Mouse (Mus musculus): ENCODE data around the gene Rabgap1. TPM values are rescaled to one million over a fixed set of nuclear protein-coding genes. Genes with fewer than 3 reads are reported as not detected.
A peak's percentile ranks its signal among the peaks of the same experiment; 100 is the strongest.

Gene Rabgap1
- polyA plus RNA-seq, 1 experiment = 10.3 TPM

DNA sequence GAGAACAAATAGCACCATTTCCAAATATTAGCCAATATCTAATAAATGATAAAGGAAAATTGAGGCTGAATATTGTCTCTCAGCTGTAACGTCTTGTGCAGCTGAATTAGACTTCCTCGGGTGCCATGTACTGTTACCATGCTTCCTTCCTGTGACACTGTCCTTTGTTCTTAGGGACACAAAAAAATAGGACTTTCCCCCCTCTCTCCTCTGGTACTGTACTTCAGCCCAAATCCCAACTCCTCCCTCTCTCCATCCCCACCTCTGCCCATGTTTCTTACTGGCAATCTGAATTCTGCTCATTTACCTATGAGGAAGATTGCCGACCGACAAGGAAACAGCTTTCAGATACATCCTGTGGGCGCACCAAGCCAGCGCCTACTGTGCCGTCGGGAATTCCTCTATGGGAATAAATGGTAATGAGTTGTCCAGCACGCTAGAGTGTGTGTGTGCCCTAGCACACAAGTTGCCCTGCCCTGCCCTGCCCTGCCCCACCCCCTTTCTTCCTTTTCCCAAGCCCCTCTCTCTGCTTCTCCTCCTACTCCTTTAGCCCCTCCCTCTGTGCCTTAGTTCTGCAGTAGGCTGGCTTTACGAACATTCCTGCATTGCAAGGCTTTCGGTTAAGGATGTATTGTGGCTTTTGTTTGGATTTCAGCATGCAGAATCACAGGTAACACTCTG is 73.1 kb downstream of the Rabgap1 start, which contains the start of gene Gpr21:
TSS of gene Gpr21 (plus strand) at position 303 of the 681 bp plus-strand sequence.
- Histone ChIP-seq H3K36me3 (ENCODE audit: control insufficient read depth, insufficient read depth, low read length) (no peaks in the 10 kb centered on the region; the same call in 1 of the 2 replicates), H3K27me3 (ENCODE audit: control insufficient read depth, insufficient read depth, low read length) (no peaks in the 10 kb centered on the region), H3K4me3 (ENCODE audit: control insufficient read depth, low read depth, low read length) (peak within 1 kb of the TSS; percentile 70), H3K27ac (ENCODE audit: control insufficient read depth, insufficient read depth, low read depth, low read length) (no peak within 1 kb of the TSS), H3K4me1 (ENCODE audit: control insufficient read depth, insufficient read depth, low read length) (no peaks in the 10 kb centered on the region)
- TF ChIP-seq CTCF (IDR thresholded peaks at IDR 0.05; ENCODE audit: control insufficient read depth, insufficient read depth, insufficient replicate concordance, low read depth, low read length) (no peak), POLR2A (IDR thresholded peaks at IDR 0.05; ENCODE audit: control insufficient read depth, low read depth, low read length) (no peak)

DNA sequence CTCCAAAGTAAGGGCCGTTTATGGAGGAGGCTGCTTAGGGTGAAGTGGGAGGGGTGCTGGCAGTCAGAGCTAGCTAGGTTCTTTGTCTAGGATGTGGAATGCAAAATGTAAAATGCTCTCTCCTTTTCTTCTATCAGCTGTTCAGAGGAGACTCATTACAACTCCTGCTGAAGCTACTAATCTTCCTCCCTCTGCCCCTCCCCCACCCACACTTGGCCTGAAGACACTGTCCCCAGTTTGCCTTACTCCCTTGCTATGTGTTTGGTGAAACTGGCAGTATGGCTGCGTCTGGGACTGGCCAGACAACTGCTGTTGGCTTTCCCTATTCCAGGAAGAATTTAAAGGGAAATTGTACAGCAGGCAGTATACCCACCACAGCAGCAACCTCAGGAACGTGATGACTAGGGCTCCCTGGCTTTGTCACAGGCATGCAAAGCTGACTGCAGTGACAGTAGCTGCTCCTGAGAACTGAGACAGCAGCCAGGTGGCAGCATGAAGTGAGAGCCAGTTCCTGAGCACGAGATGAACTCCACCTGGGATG is 73.9 kb downstream of the Rabgap1 start:
- Histone ChIP-seq H3K4me3 (ENCODE audit: control insufficient read depth, low read depth, low read length) (peak overlapping the region; percentile 70), H3K36me3 (ENCODE audit: control insufficient read depth, insufficient read depth, low read length) (no peaks in the 10 kb centered on the region; the same call in 1 of the 2 replicates), H3K27ac (ENCODE audit: control insufficient read depth, insufficient read depth, low read depth, low read length) (no peak overlapping the region), H3K4me1 (ENCODE audit: control insufficient read depth, insufficient read depth, low read length) (no peaks in the 10 kb centered on the region), H3K27me3 (ENCODE audit: control insufficient read depth, insufficient read depth, low read length) (no peaks in the 10 kb centered on the region)
- TF ChIP-seq CTCF (IDR thresholded peaks at IDR 0.05; ENCODE audit: control insufficient read depth, insufficient read depth, insufficient replicate concordance, low read depth, low read length) (no peak), POLR2A (IDR thresholded peaks at IDR 0.05; ENCODE audit: control insufficient read depth, low read depth, low read length) (no peak)

DNA sequence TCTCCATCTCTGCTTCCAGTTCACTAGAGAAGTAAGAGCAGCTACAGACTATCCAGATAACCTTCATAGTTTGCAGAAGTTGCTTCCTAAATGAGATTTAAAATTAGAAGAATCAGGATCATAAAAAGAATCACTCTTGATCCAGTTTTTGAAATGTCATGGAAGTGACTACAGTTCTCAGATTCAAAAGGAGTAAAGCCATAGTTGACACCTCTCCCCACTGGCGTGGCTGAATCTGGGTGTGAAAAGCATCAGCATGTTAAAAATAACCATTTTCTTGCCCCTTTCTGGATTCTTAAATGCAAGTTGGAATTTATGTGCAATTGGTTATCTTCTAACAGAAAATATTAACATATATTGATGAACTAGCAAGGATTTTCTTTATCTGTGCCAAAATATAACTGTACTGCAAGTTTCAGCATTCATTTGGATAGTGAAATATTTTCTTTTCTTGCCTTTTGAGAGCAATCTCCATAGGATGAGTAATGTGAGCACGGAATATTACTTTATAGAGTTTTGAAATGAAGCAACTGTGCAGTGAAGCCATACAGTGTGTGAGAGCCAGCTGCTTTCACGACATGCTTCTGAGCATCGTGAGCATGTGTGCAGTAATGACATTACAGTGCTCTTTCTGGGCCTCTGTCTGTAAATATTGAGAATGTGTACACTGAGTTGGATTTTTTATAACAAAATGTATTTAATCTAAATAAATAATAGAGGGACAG is 75.6 kb downstream of the Rabgap1 start:
- TF ChIP-seq CTCF (IDR thresholded peaks at IDR 0.05; ENCODE audit: control insufficient read depth, insufficient read depth, insufficient replicate concordance, low read depth, low read length) (no peak), POLR2A (IDR thresholded peaks at IDR 0.05; ENCODE audit: control insufficient read depth, low read depth, low read length) (no peak)
- no peak overlapping the region for H3K4me3 ChIP-seq (ENCODE audit: control insufficient read depth, low read depth, low read length)
- H3K4me1 ChIP-seq (ENCODE audit: control insufficient read depth, insufficient read depth, low read length) = no peaks in the 10 kb centered on the region
- H3K27ac ChIP-seq (ENCODE audit: control insufficient read depth, insufficient read depth, low read depth, low read length) = no peak overlapping the region
- H3K36me3 ChIP-seq (ENCODE audit: control insufficient read depth, insufficient read depth, low read length) = no peaks in the 10 kb centered on the region; the same call in 1 of the 2 replicates
- H3K27me3 ChIP-seq (ENCODE audit: control insufficient read depth, insufficient read depth, low read length) = no peaks in the 10 kb centered on the region

DNA sequence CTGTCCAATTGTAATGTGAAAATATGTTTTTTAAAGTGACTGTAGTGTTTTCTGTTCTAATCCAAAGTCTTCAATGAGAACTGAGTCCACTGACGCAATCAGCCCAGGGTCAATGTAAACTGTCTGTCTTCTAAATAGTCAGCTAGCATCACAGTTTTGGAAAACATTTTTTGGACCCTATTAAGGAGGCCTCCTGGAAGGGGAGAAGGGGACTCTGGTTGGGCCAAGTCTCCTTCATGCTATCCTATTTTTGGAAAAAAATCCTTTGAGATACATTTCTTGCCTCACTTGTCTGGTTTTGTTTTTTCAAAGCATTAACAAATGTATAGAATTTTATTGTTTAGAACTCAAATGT is 76.2 kb downstream of the Rabgap1 start:
- TF ChIP-seq CTCF (IDR thresholded peaks at IDR 0.05; ENCODE audit: control insufficient read depth, insufficient read depth, insufficient replicate concordance, low read depth, low read length) = no peak
- no peak for TF ChIP-seq POLR2A (IDR thresholded peaks at IDR 0.05; ENCODE audit: control insufficient read depth, low read depth, low read length)
- H3K27ac ChIP-seq (ENCODE audit: control insufficient read depth, insufficient read depth, low read depth, low read length) = no peak overlapping the region
- H3K4me3 ChIP-seq (ENCODE audit: control insufficient read depth, low read depth, low read length) = no peak overlapping the region
- no peaks in the 10 kb centered on the region for H3K27me3 ChIP-seq (ENCODE audit: control insufficient read depth, insufficient read depth, low read length)
- no peaks in the 10 kb centered on the region; the same call in 1 of the 2 replicates for H3K36me3 ChIP-seq (ENCODE audit: control insufficient read depth, insufficient read depth, low read length)
- H3K4me1 ChIP-seq (ENCODE audit: control insufficient read depth, insufficient read depth, low read length) = no peaks in the 10 kb centered on the region

DNA sequence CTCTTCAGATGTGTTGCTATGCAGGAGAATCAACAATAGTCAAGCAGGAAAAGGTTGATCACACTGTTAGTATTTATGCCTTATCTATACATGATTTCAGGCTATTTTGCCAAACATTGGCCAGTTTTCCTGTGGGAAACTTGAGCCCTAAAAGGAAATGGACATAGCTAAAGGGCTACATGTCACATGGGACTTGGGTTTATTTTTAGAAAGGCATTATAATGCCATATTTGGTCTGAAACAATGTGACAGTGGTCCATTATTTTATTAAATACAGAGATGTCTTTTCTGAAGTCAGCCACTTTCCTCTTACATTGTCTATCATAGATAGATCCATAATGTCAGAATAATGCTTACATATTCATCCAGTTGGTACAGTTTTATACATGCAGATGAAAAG is 84.5 kb downstream of the Rabgap1 start:
- no peak overlapping the region for H3K27ac ChIP-seq (ENCODE audit: control insufficient read depth, insufficient read depth, low read depth, low read length)
- H3K27me3 ChIP-seq (ENCODE audit: control insufficient read depth, insufficient read depth, low read length) = no peaks in the 10 kb centered on the region
- H3K4me1 ChIP-seq (ENCODE audit: control insufficient read depth, insufficient read depth, low read length) = no peaks in the 10 kb centered on the region

DNA sequence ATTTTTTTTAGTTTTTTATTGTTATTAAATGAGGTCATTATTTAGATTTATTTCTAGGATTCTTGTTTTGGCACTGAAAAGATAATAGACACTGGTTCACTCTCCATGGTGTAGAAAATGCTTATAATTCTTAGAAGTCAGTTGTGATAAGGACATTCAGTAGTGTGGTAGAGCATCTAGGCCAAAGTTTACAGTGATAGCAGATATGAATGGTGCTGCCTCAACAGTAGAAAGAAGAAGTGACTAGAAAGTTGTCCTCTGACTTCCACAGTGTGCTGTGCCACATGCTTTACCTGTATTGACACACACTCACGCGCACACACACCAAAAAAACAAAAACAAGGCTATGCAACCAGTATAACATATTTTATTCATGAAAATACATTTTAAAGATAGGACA is 86.3 kb downstream of the Rabgap1 start:
- H3K27me3 ChIP-seq (ENCODE audit: control insufficient read depth, insufficient read depth, low read length) = no peaks in the 10 kb centered on the region
- H3K27ac ChIP-seq (ENCODE audit: control insufficient read depth, insufficient read depth, low read depth, low read length) = no peak overlapping the region
- no peaks in the 10 kb centered on the region for H3K4me1 ChIP-seq (ENCODE audit: control insufficient read depth, insufficient read depth, low read length)
- no peak for TF ChIP-seq POLR2A (IDR thresholded peaks at IDR 0.05; ENCODE audit: control insufficient read depth, low read depth, low read length)
- no peak for TF ChIP-seq CTCF (IDR thresholded peaks at IDR 0.05; ENCODE audit: control insufficient read depth, insufficient read depth, insufficient replicate concordance, low read depth, low read length)
- no peaks in the 10 kb centered on the region; the same call in 1 of the 2 replicates for H3K36me3 ChIP-seq (ENCODE audit: control insufficient read depth, insufficient read depth, low read length)
- no peak overlapping the region for H3K4me3 ChIP-seq (ENCODE audit: control insufficient read depth, low read depth, low read length)

More for the DNA sequence above, 84.5 kb downstream of the Rabgap1 start:
- no peak overlapping the region for H3K4me3 ChIP-seq (ENCODE audit: control insufficient read depth, low read depth, low read length)
- no peak for TF ChIP-seq POLR2A (IDR thresholded peaks at IDR 0.05; ENCODE audit: control insufficient read depth, low read depth, low read length)
- no peak for TF ChIP-seq CTCF (IDR thresholded peaks at IDR 0.05; ENCODE audit: control insufficient read depth, insufficient read depth, insufficient replicate concordance, low read depth, low read length)
- H3K36me3 ChIP-seq (ENCODE audit: control insufficient read depth, insufficient read depth, low read length) = no peaks in the 10 kb centered on the region

DNA sequence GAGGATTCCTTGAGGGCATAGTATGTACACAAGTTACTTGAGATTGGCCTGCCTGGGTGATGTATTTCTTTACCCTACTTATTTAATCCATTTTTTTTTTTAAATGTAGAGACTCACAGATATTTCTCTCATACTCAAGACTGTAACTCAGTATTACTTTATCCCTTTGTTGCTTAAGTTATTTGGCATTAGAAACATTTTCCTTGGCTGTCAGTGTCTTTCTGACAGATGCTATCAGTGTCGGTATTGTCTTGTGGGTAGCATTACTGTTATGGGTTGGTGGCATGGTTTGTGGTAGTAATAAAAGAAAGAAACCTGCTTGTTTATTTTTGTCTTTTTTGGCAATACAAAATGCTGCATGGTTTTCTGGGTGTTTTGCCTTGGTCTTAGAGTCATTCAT is 87.7 kb downstream of the Rabgap1 start:
- TF ChIP-seq POLR2A (IDR thresholded peaks at IDR 0.05; ENCODE audit: control insufficient read depth, low read depth, low read length) (no peak), CTCF (IDR thresholded peaks at IDR 0.05; ENCODE audit: control insufficient read depth, insufficient read depth, insufficient replicate concordance, low read depth, low read length) (no peak)
- Histone ChIP-seq H3K27me3 (ENCODE audit: control insufficient read depth, insufficient read depth, low read length) (no peaks in the 10 kb centered on the region), H3K4me1 (ENCODE audit: control insufficient read depth, insufficient read depth, low read length) (no peaks in the 10 kb centered on the region), H3K36me3 (ENCODE audit: control insufficient read depth, insufficient read depth, low read length) (peaks cover 2% of the 10 kb centered on the region), H3K27ac (ENCODE audit: control insufficient read depth, insufficient read depth, low read depth, low read length) (no peak overlapping the region), H3K4me3 (ENCODE audit: control insufficient read depth, low read depth, low read length) (no peak overlapping the region)

Data from testis, adult 2 months (tissue).